Mouse (Mus musculus) ES-E14 (cell line): ENCODE data around the gene Cers6. TPM values are rescaled to one million over a fixed set of nuclear protein-coding genes. Genes with fewer than 3 reads are reported as not detected.
A peak's percentile ranks its signal among the peaks of the same experiment; 100 is the strongest.

Source experiments
- DNase-seq: peaks from one replicate; pipeline ENCODE4 v3.0.0-alpha.2; 2013; ENCODE audit warnings: low read depth, low spot score
- H3K27ac ChIP-seq: 2 replicates; pipeline ENCODE4 v1.5.1; 2012; ENCODE audit warnings: low read depth, mild to moderate bottlenecking, low read length, moderate library complexity, mixed read lengths; ENCODE audit not compliant: poor library complexity, insufficient read depth, severe bottlenecking
- H3K36me3 ChIP-seq: 2 replicates; pipeline ENCODE4 v1.6.1; 2012; ENCODE audit warnings: mild to moderate bottlenecking, low read length, moderate library complexity, mixed read lengths; ENCODE audit not compliant: control insufficient read depth, poor library complexity, insufficient read depth, severe bottlenecking
- H3K4me1 ChIP-seq, 2 experiments: fragments of 150-350 bp in 1 of 2; sonication (generic) in 1 of 2; 2 replicates each; pipeline ENCODE4 v1.6.1; 2012; ENCODE audit warnings: low read length in 2 of 2, mild to moderate bottlenecking in 1 of 2, mixed read lengths in 1 of 2; ENCODE audit not compliant: control insufficient read depth in 2 of 2, insufficient read depth in 2 of 2, poor library complexity in 1 of 2
- H3K4me3 ChIP-seq, 2 experiments: fragments of 150-350 bp in 1 of 2; sonication (generic) in 1 of 2; 2 replicates each; pipeline ENCODE4 v1.5.1; 2012; ENCODE audit warnings: low read length in 2 of 2, low read depth in 1 of 2, mild to moderate bottlenecking in 1 of 2, mixed read lengths in 1 of 2; ENCODE audit not compliant: insufficient read depth in 1 of 2, poor library complexity in 1 of 2, severe bottlenecking in 1 of 2
- H3K9ac ChIP-seq: 2 replicates; pipeline ENCODE4 v1.6.1; 2012; ENCODE audit warnings: low read depth, mild to moderate bottlenecking, low read length, mixed read lengths; ENCODE audit not compliant: poor library complexity, insufficient read depth, severe bottlenecking
- H3K9me3 ChIP-seq: fragments of 150-350 bp; sonication (generic); 2 replicates; pipeline ENCODE4 v1.6.1; 2012; ENCODE audit warnings: low read depth, mild to moderate bottlenecking, low read length; ENCODE audit not compliant: control insufficient read depth, insufficient read depth
- CHD2 ChIP-seq: IDR thresholded peaks from 2 replicates; pipeline ENCODE4 v1.6.1; 2014; ENCODE audit warnings: mild to moderate bottlenecking, low read depth, low read length, inconsistent platforms
- HCFC1 ChIP-seq: IDR thresholded peaks from 2 replicates; pipeline ENCODE4 v1.6.1; 2012; ENCODE audit warnings: low read length, inconsistent platforms, borderline replicate concordance; ENCODE audit not compliant: insufficient read depth
- MAFK ChIP-seq: IDR thresholded peaks from 2 replicates; pipeline ENCODE4 v1.6.1; 2014; ENCODE audit warnings: mild to moderate bottlenecking, low read depth, low read length, inconsistent platforms; ENCODE audit not compliant: insufficient read depth
- ZC3H11A ChIP-seq: IDR thresholded peaks from 2 replicates; pipeline ENCODE4 v1.6.1; 2012; ENCODE audit warnings: low read depth, mild to moderate bottlenecking, inconsistent platforms, low read length, borderline replicate concordance
- ZNF384 ChIP-seq: IDR thresholded peaks from 2 replicates; pipeline ENCODE4 v1.6.1; 2012; ENCODE audit warnings: low read depth, low read length, inconsistent platforms
- in situ Hi-C, 2 experiments: fragments of 600-800 bp; cut with MboI; formaldehyde crosslinking; loops; one replicate each; pipeline ENCODE4 v1.15.1; 2025; ENCODE audit warnings: low sequenced_read_pairs in 2 of 2, inconsistent platforms in 1 of 2; ENCODE audit not compliant: unreplicated experiment in 2 of 2
- total RNA-seq: library from RNA; depleted of rRNA; stranded (reverse); fragments of 300-350 nt; gene quantifications from 2 replicates; pipeline ENCODE4 v1.2.3, GENCODE M21; 2012

Cers6 gene
- total RNA-seq, 1 experiment: 33.6 TPM

DNA sequence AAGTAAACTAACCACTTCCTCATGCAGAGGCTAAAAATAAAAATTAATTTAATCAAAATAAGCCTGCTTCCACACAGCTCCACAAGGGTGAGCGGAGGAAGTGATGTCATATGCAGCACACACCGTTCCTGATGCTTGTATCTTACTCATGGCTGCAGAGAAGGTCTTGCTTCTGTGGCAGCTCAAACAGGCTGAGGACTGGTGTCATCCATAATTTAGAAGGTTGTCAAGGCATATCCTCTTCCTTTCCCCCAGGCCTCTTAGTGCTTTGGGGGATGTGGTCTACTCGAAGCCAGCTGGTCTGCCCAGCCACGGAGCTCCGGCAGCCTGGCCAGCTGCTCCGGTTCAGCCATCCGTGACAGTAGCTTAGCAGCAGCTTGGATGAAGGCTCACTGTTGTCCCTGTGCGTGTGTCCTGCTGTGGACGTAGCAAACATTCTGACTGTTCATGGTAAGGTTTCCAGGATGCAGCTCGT is 267.7 kb downstream of the Cers6 start:
- no peak overlapping the region for H3K4me3 ChIP-seq
- H3K9ac ChIP-seq: no peak overlapping the region
- no peaks in the 10 kb centered on the region for H3K36me3 ChIP-seq
- DNase-seq: no peak
- H3K4me1 ChIP-seq: peaks cover 3 to 9% of the 10 kb centered on the region in 2 experiments; a peak in 2 of 4 replicates
- H3K9me3 ChIP-seq: no peaks in the 10 kb centered on the region
- no peak overlapping the region for H3K27ac ChIP-seq
- in situ Hi-C loops: no loop called here
- TF ChIP-seq CHD2 (no peak), ZNF384 (no peak), HCFC1 (no peak), MAFK (no peak), ZC3H11A (no peak)

DNA sequence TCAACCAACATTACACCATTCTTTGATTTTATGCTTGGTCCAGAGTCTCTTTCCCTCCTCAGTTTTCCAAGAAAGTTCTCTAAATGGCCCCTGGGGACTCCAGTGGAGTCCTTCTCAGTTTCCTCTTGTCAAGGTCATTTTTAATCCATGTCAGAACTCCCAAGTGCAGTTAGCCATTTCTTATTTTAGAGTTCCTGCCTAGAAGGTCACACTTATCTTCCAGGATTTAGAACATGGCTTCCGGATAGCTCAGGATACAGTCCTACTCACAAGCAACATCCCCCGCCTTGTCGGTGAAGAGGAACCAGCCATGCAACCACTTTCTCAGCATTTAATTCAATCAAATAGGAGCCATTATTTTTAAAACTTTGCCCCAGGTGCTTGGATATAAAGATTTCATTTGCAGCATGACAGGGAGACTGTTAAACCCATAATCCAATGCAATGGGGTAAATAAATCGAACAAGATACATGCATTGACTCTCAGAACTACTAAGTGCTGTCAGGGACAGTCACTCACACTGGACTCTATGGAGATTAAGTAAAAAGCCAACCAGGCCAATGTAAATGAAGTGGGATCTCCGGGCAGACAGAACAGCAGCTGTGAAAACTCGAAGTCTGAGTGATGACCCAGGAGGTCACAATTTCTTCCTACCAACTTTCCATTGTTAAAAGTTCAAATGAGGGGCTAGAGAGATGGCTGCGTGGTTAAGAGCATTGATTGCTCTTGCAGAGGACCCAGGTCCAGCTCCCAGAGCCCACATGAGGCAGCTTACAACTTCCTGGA is 268.4 kb downstream of the Cers6 start:
- Histone ChIP-seq H3K36me3 (no peaks in the 10 kb centered on the region), H3K4me1 (peaks cover 3 to 9% of the 10 kb centered on the region in 2 experiments; a peak in 2 of 4 replicates), H3K27ac (no peak overlapping the region), H3K9me3 (no peaks in the 10 kb centered on the region), H3K9ac (no peak overlapping the region), H3K4me3 (no peak overlapping the region)
- in situ Hi-C loops: no loop called here
- no peak for DNase-seq
- TF ChIP-seq HCFC1: no peak
- no peak for TF ChIP-seq MAFK
- no peak for TF ChIP-seq ZC3H11A
- no peak for TF ChIP-seq ZNF384
- TF ChIP-seq CHD2: no peak

DNA sequence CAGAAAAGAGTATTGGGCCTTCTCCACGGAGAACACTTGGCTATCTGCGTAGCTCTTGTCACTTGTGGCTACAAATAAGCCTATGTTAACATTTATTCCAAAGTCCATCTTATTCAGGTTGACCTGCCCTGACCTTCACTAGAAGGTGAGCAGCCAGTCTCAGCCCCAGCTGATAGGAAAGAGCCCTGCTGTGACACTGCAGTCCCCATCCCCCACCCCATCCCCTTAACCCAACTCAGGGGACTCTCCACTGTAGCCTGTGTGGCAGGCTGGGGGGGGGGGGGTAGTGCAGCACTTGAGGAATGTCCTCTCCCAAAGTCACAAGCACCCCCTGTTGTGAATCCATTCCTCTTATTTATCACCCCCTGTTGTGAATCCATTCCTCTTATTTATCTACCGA is 270.8 kb downstream of the Cers6 start:
- in situ Hi-C loops: no loop called here

DNA sequence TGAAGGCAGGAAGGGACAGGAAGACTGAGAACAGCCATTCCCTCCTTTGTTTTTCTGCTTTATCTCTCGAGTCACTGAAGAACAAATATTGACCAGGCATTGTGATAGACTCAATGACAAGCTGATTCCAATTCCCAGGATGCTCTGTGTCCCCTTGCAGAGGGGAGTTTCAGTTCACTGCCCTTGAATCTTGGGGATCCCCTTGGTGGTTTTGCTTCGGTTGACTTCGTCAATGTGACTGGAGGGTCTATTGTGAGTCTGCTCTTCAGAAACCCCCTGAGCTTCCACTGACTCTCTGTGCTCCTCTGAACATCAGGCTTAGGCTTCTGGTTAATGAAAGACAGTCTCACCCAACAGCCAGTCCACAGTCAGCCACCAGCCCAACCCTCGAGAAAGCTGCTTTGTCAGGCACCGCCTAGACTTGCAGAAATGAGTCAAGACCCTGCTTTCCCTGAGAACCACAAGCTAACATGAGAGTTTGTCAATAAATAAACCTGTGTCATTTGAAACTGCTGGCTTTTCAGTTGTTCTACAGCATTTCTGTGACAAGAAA is 271.3 kb downstream of the Cers6 start:
- no peak overlapping the region for H3K4me3 ChIP-seq
- H3K4me1 ChIP-seq: peaks cover 3 to 9% of the 10 kb centered on the region in 2 experiments; a peak in 2 of 4 replicates
- H3K9ac ChIP-seq: no peak overlapping the region
- no peak for DNase-seq
- H3K27ac ChIP-seq: no peak overlapping the region
- H3K9me3 ChIP-seq: no peaks in the 10 kb centered on the region
- TF ChIP-seq ZNF384: no peak
- H3K36me3 ChIP-seq: no peaks in the 10 kb centered on the region
- in situ Hi-C loops: no loop called here

More for the DNA sequence above, 270.8 kb downstream of the Cers6 start:
- DNase-seq: peak; percentile 33
- TF ChIP-seq ZC3H11A (no peak), ZNF384 (no peak), MAFK (no peak), HCFC1 (no peak), CHD2 (no peak)
- H3K4me3 ChIP-seq: no peak overlapping the region
- no peak overlapping the region for H3K27ac ChIP-seq
- peaks cover 3 to 9% of the 10 kb centered on the region in 2 experiments; a peak in 2 of 4 replicates for H3K4me1 ChIP-seq
- H3K9ac ChIP-seq: no peak overlapping the region
- H3K36me3 ChIP-seq: no peaks in the 10 kb centered on the region
- no peaks in the 10 kb centered on the region for H3K9me3 ChIP-seq

DNA sequence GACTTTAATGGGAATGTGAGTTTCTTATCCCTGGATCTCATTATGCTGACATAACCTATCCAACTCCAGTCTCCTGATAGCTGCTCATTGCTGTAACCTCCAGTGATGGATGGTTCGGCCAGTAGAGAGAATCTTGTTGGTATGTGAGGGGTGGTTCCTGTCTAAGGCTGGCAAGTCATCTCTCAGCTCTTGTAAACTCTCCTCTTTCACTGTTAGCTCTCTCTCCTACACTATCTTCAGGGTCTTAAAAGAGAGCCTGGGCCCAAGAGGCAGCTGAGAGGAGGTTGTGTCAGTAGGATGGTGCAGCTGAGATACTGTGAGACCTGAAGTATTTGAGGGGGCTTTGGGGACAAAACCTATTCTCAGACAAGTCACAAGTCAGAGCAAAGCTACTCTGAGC is 272.9 kb downstream of the Cers6 start:
- no peak overlapping the region for H3K9ac ChIP-seq
- peaks cover 3 to 8% of the 10 kb centered on the region in 2 experiments; a peak in 2 of 4 replicates for H3K4me1 ChIP-seq
- DNase-seq: no peak
- no peak for TF ChIP-seq CHD2
- no peak for TF ChIP-seq HCFC1
- no peak for TF ChIP-seq MAFK
- TF ChIP-seq ZC3H11A: no peak
- TF ChIP-seq ZNF384: no peak
- H3K27ac ChIP-seq: no peak overlapping the region
- no peak overlapping the region for H3K4me3 ChIP-seq
- in situ Hi-C loops: no loop called here
- H3K9me3 ChIP-seq: no peaks in the 10 kb centered on the region
- no peaks in the 10 kb centered on the region for H3K36me3 ChIP-seq
